Comparison of ENCODE assay signal across 10 mouse cellular contexts in genomic region chr9:43972290-43972689, GRCm38 (mm10).
DNase-seq lines count a peak whose midpoint lies in the region; ATAC-seq and TF ChIP-seq lines count a peak whose summit lies in the region.
"Had no signal": no experiment of that assay in that cellular context is flagged by ENCODE, and none has a peak within 500 bp of the region (broad histone marks: within the 10 kb centered on the region; RNA-seq: fewer than 3 reads in every experiment).

No protein-coding gene starts in this region.

- no peak overlapping the region for H3K9ac ChIP-seq in hindbrain, embryonic 14.5 days
- H3K9ac ChIP-seq in hindbrain, embryonic 12.5 days = no peak overlapping the region
- H3K9ac ChIP-seq in MEL (ENCODE audit: control insufficient read depth, low read depth, low read length, poor library complexity, severe bottlenecking) = no peak overlapping the region

- TF ChIP-seq POLR2A in MEL (IDR thresholded peaks at IDR 0.05; ENCODE audit: control insufficient read depth in 1 of 2, insufficient read depth in 1 of 2, low read depth in 1 of 2, low read length in 2 of 2, poor library complexity in 1 of 2) = no peak

- peaks cover 29% of the 10 kb centered on the region for H3K4me1 ChIP-seq in hindbrain, embryonic 14.5 days (replicated peaks; ENCODE audit: control insufficient read depth, insufficient read depth, low read length)
- H3K4me1 ChIP-seq in hindbrain, embryonic 12.5 days = peaks cover 35% of the 10 kb centered on the region
- H3K4me1 ChIP-seq in MEL (ENCODE audit: control insufficient read depth in 1 of 2, insufficient read depth in 2 of 2, low read length in 2 of 2) = no peaks in the 10 kb centered on the region

- peak; percentile 79 for TF ChIP-seq RAD21 in MEL (IDR thresholded peaks at IDR 0.05; ENCODE audit: low read depth, low read length)

- no peaks in the 10 kb centered on the region for H3K9me3 ChIP-seq in hindbrain, embryonic 14.5 days (ENCODE audit: control insufficient read depth, low read length)
- H3K9me3 ChIP-seq in hindbrain, embryonic 12.5 days (replicated peaks) = no peaks in the 10 kb centered on the region
- H3K9me3 ChIP-seq in MEL (replicated peaks; ENCODE audit: insufficient read depth, low read length) = no peaks in the 10 kb centered on the region

- H3K36me3 ChIP-seq in hindbrain, embryonic 14.5 days (replicated peaks; ENCODE audit: control insufficient read depth, insufficient read depth) = no peaks in the 10 kb centered on the region
- no peaks in the 10 kb centered on the region for H3K36me3 ChIP-seq in hindbrain, embryonic 12.5 days
- H3K36me3 ChIP-seq in MEL (ENCODE audit: control insufficient read depth in 1 of 2, insufficient read depth in 2 of 2, low read length in 2 of 2) = no peaks in the 10 kb centered on the region

- no peak for TF ChIP-seq EP300 in MEL (IDR thresholded peaks at IDR 0.05; ENCODE audit: low read depth in 1 of 2, low read length in 2 of 2)

- H3K4me2 ChIP-seq in hindbrain, embryonic 14.5 days (replicated peaks) = no peak overlapping the region
- H3K4me2 ChIP-seq in hindbrain, embryonic 12.5 days (replicated peaks) = no peak overlapping the region

- H3K27ac ChIP-seq in hindbrain, embryonic 14.5 days = no peak overlapping the region
- H3K27ac ChIP-seq in hindbrain, embryonic 12.5 days = no peak overlapping the region
- no peak overlapping the region for H3K27ac ChIP-seq in MEL (ENCODE audit: control insufficient read depth, low read depth, low read length)

- no peaks in the 10 kb centered on the region for H3K79me2 ChIP-seq in MEL (ENCODE audit: control insufficient read depth, insufficient read depth, low read length, poor library complexity)

- no peaks in the 10 kb centered on the region for H3K27me3 ChIP-seq in hindbrain, embryonic 14.5 days (ENCODE audit: control insufficient read depth, insufficient read depth, low read length)
- no peaks in the 10 kb centered on the region; the same call in 1 of the 2 replicates for H3K27me3 ChIP-seq in hindbrain, embryonic 12.5 days
- H3K27me3 ChIP-seq in MEL (ENCODE audit: control insufficient read depth in 1 of 2, insufficient read depth in 2 of 2, low read length in 2 of 2) = 0 out of 4 replicates have a peak, but pooled peaks cover 0 to 1% of the 10 kb centered on the region in 2 experiments

- DNase-seq in hindbrain, embryonic 14.5 days (ENCODE audit: low spot score) = peak; percentile 90
- peak; percentile 69 for DNase-seq in MEL (ENCODE audit: low read depth, low spot score)
- DNase-seq in cerebellum, adult 11-12 months = peak; percentile 59
- DNase-seq in gastrocnemius, postnatal 10 days = peak; percentile 56
- peak; percentile 32 to 75 for DNase-seq in layer of hippocampus, postnatal 25 days (ENCODE audit: extremely low spot score in 1 of 2, low spot score in 1 of 2)
- peak; percentile 83 for DNase-seq in naive thymus-derived CD4-positive, alpha-beta T cell, adult 2 months (ENCODE audit: low read depth)
- DNase-seq in thymus, postnatal 4 days = peak; percentile 72

- no peak overlapping the region for H3K4me3 ChIP-seq in hindbrain, embryonic 14.5 days (replicated peaks; ENCODE audit: low read length)
- no peak overlapping the region for H3K4me3 ChIP-seq in hindbrain, embryonic 12.5 days
- H3K4me3 ChIP-seq in MEL (ENCODE audit: control insufficient read depth in 1 of 2, insufficient read depth in 1 of 2, low read depth in 2 of 2, low read length in 2 of 2) = no peak overlapping the region
- H3K4me3 ChIP-seq: erythroblast, embryonic 14.5 days; myocyte had no signal

- ATAC-seq in hindbrain, embryonic 14.5 days (ENCODE audit: low FRiP score) = no peak
- no peak for ATAC-seq in hindbrain, embryonic 12.5 days (ENCODE audit: low FRiP score)

- TF ChIP-seq CTCF in MEL (IDR thresholded peaks at IDR 0.05 in 2 of 3, conservative IDR thresholded peaks at IDR 0.05 in 1 of 3; ENCODE audit: control insufficient read depth in 1 of 3, insufficient read depth in 1 of 3, low read depth in 2 of 3, low read length in 3 of 3, poor library complexity in 1 of 3, severe bottlenecking in 1 of 3) = peak; percentile 74 to 89 (median 86)

- 10% methylated on average over 3 of the region's 3 CpGs for WGBS in hindbrain, embryonic 14.5 days
- WGBS in hindbrain, embryonic 12.5 days = 11% methylated on average over 3 of the region's 3 CpGs

TF ChIP-seq in MEL, 35 proteins besides CTCF, POLR2A, EP300 and RAD21:
- TF ChIP-seq SMC3 (IDR thresholded peaks at IDR 0.05; ENCODE audit: low read depth, low read length) (peak; percentile 84), MEF2A (IDR thresholded peaks at IDR 0.05; ENCODE audit: extremely low read depth, insufficient replicate concordance, low read depth, low read length, poor library complexity, severe bottlenecking) (no peak), MAFK (IDR thresholded peaks at IDR 0.05; ENCODE audit: borderline replicate concordance, low read depth, low read length) (no peak), ZC3H11A (IDR thresholded peaks at IDR 0.05; ENCODE audit: low read depth, low read length) (peak; percentile 58), ZNF384 (IDR thresholded peaks at IDR 0.05; ENCODE audit: low read depth, low read length) (peak; percentile 58), TCF12 (IDR thresholded peaks at IDR 0.05; ENCODE audit: low read depth, low read length) (no peak), TAL1 (IDR thresholded peaks at IDR 0.05; ENCODE audit: low read length) (no peak), KAT2A (conservative IDR thresholded peaks at IDR 0.05; ENCODE audit: low read depth, low read length) (no peak), NELFE (IDR thresholded peaks at IDR 0.05; ENCODE audit: low read depth, low read length) (no peak), ELF1 (IDR thresholded peaks at IDR 0.05; ENCODE audit: low read depth, low read length) (no peak), GATA1 (IDR thresholded peaks at IDR 0.05; ENCODE audit: low read depth, low read length) (no peak), USF2 (IDR thresholded peaks at IDR 0.05; ENCODE audit: borderline replicate concordance in 1 of 2, insufficient read depth in 1 of 2, low read depth in 1 of 2, low read length in 2 of 2) (no peak), ZKSCAN1 (IDR thresholded peaks at IDR 0.05; ENCODE audit: low read depth, low read length) (no peak), MYC (IDR thresholded peaks at IDR 0.05; ENCODE audit: low read depth, low read length) (no peak), BHLHE40 (IDR thresholded peaks at IDR 0.05; ENCODE audit: borderline replicate concordance, low read depth, low read length) (no peak)
